8 mouse cellular contexts compared by ENCODE assay signal in the genomic region with DNA sequence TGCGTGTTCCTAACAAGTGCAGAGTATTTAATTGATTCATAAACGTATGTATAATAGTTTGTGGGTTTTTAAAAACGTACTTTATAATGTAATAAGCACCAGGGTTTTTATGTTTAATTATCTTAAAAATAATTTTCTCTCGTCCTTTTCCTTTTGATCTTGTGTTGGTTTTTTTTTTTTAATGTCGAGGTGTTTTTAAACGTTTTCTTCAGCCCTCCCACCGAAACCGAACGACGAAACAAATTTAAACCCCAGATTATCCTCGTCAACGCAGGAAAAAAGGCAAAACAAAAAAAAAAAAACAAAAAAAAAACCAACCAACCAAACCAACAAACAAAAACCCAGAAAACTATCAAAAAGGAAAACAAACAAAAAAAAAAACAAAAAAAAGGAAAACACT. TPM values are rescaled to one million over a fixed set of nuclear protein-coding genes. Genes with fewer than 3 reads are reported as not detected.
DNase-seq lines count a peak whose midpoint lies in the region; ATAC-seq lines count a peak whose summit lies in the region.

No protein-coding gene starts in this region.

- under 1% methylated on average over 12 of the region's 12 CpGs for WGBS in neural tube, embryonic 11.5 days
- under 1% methylated on average over 12 of the region's 12 CpGs for WGBS in liver, embryonic 12.5 days (ENCODE audit: insufficient replicate concordance)

- H3K9ac ChIP-seq in neural tube, embryonic 11.5 days (ENCODE audit: low read length), result no peak overlapping the region
- peak overlapping the region; percentile 97 for H3K9ac ChIP-seq in liver, embryonic 12.5 days

- H3K27ac ChIP-seq in neural tube, embryonic 11.5 days (ENCODE audit: low read depth, low read length), result no peak overlapping the region
- H3K27ac ChIP-seq in liver, embryonic 12.5 days, result peak overlapping the region; percentile 97

- H3K36me3 ChIP-seq in erythroblast, embryonic 14.5 days (ENCODE audit: control insufficient read depth), result peaks cover 33% of the 10 kb centered on the region
- H3K36me3 ChIP-seq in neural tube, embryonic 11.5 days (ENCODE audit: control insufficient read depth, insufficient read depth, low read length), result no peaks in the 10 kb centered on the region
- peaks cover 22% of the 10 kb centered on the region for H3K36me3 ChIP-seq in liver, embryonic 12.5 days

- DNase-seq in neural tube, embryonic 11.5 days (ENCODE audit: low spot score), result no peak
- no peak for DNase-seq in neural tube, embryonic 10.5 days (ENCODE audit: extremely low spot score, low spot score)
- DNase-seq in adrenal gland, postnatal 4 days (ENCODE audit: low spot score in 2 of 2), result no peak
- DNase-seq in urinary bladder, postnatal 10 days (ENCODE audit: low spot score), result no peak
- DNase-seq in layer of hippocampus, adult 8-10 months (ENCODE audit: low spot score in 2 of 2), result no peak

- H3K27me3 ChIP-seq in erythroblast, embryonic 14.5 days (ENCODE audit: control insufficient read depth), result peaks cover 40% of the 10 kb centered on the region
- peaks cover 89% of the 10 kb centered on the region for H3K27me3 ChIP-seq in neural tube, embryonic 11.5 days (ENCODE audit: control insufficient read depth, insufficient read depth, low read length)
- H3K27me3 ChIP-seq in liver, embryonic 12.5 days (replicated peaks), result peaks cover 41% of the 10 kb centered on the region

- H3K4me3 ChIP-seq in erythroblast, embryonic 14.5 days (replicated peaks), result peak overlapping the region; percentile 90
- H3K4me3 ChIP-seq in neural tube, embryonic 11.5 days (ENCODE audit: low read depth, low read length), result no peak overlapping the region
- peak overlapping the region; percentile 83 for H3K4me3 ChIP-seq in liver, embryonic 12.5 days

- ATAC-seq in erythroblast, adult 5-6 weeks (replicated peaks; ENCODE audit: low FRiP score, poor library complexity, severe bottlenecking), result no peak
- ATAC-seq in neural tube, embryonic 11.5 days (ENCODE audit: insufficient read depth, low FRiP score, low TSS enrichment), result no peak
- no peak for ATAC-seq in liver, embryonic 12.5 days

- H3K4me1 ChIP-seq in erythroblast, embryonic 14.5 days (ENCODE audit: control insufficient read depth), result peaks cover 80% of the 10 kb centered on the region
- H3K4me1 ChIP-seq in neural tube, embryonic 11.5 days (ENCODE audit: control insufficient read depth, insufficient read depth, low read length), result peaks cover 25% of the 10 kb centered on the region
- peaks cover 72% of the 10 kb centered on the region for H3K4me1 ChIP-seq in liver, embryonic 12.5 days

- peak overlapping the region; percentile 27 for H3K4me2 ChIP-seq in neural tube, embryonic 11.5 days (ENCODE audit: low read depth)
- H3K4me2 ChIP-seq in liver, embryonic 12.5 days, result peak overlapping the region; percentile 96

- no peaks in the 10 kb centered on the region; the same call in 1 of the 2 replicates for H3K9me3 ChIP-seq in erythroblast, embryonic 14.5 days (ENCODE audit: control insufficient read depth, low read length)
- no peaks in the 10 kb centered on the region for H3K9me3 ChIP-seq in neural tube, embryonic 11.5 days (ENCODE audit: control insufficient read depth, low read length)
- no peaks in the 10 kb centered on the region for H3K9me3 ChIP-seq in liver, embryonic 12.5 days (replicated peaks)

RNA-seq across cellular contexts. Expression of a gene that starts 4.7 kb away (rescaled TPM):
- polyA plus RNA-seq in erythroblast, embryonic 14.5 days (2012), result 61.4 and 62.8 TPM in 2 replicates
- 37.4 and 40.3 TPM in 2 replicates for total RNA-seq in erythroblast, adult 5-6 weeks (2015; ENCODE audit: low replicate concordance)
- total RNA-seq in erythroblast, adult 5-6 weeks (2017; ENCODE audit: low replicate concordance), result 43.1 and 44.2 TPM in 2 replicates
- 4.6 and 5.3 TPM in 2 replicates for polyA plus RNA-seq in neural tube, embryonic 11.5 days (2014; fragmentation: Nextera tagmentation; extraction: Ambion mirVana)
- polyA plus RNA-seq in liver, embryonic 12.5 days (2016; fragmentation: Nextera tagmentation; extraction: Ambion mirVana), result 82.3 and 83.1 TPM in 2 replicates
- 1 to 10 TPM; 6.5 to 7.2 TPM for total RNA-seq in adrenal gland, postnatal 4 days (2021)
- 1 to 10 TPM; 2.6 to 7.2 (median 4.8) TPM for total RNA-seq in layer of hippocampus, adult 8-10 months (2022)

RNA-seq across cellular contexts. Expression of a gene that starts 16.8 kb away (rescaled TPM):
- 11.0 and 11.9 TPM in 2 replicates for polyA plus RNA-seq in erythroblast, embryonic 14.5 days (2012)
- total RNA-seq in erythroblast, adult 5-6 weeks (2015; ENCODE audit: low replicate concordance), result 7.9 and 18.1 TPM in 2 replicates
- 3.6 and 12.9 TPM in 2 replicates for total RNA-seq in erythroblast, adult 5-6 weeks (2017; ENCODE audit: low replicate concordance)
- polyA plus RNA-seq in neural tube, embryonic 11.5 days (2014; fragmentation: Nextera tagmentation; extraction: Ambion mirVana), result 0.84 and 1.8 TPM in 2 replicates
- 11.0 and 12.0 TPM in 2 replicates for polyA plus RNA-seq in liver, embryonic 12.5 days (2016; fragmentation: Nextera tagmentation; extraction: Ambion mirVana)
- total RNA-seq in adrenal gland, postnatal 4 days (2021), result 1 to 10 TPM; 1.2 TPM
- total RNA-seq in layer of hippocampus, adult 8-10 months (2022), result not detected

RNA-seq across cellular contexts. Expression of a gene that starts 18.3 kb away (rescaled TPM):
- 7.0 and 8.5 TPM in 2 replicates for polyA plus RNA-seq in erythroblast, embryonic 14.5 days (2012)
- total RNA-seq in erythroblast, adult 5-6 weeks (2015; ENCODE audit: low replicate concordance), result 12.7 and 19.9 TPM in 2 replicates
- total RNA-seq in erythroblast, adult 5-6 weeks (2017; ENCODE audit: low replicate concordance), result 8.2 and 13.1 TPM in 2 replicates
- polyA plus RNA-seq in neural tube, embryonic 11.5 days (2014; fragmentation: Nextera tagmentation; extraction: Ambion mirVana), result 26.2 and 27.0 TPM in 2 replicates
- polyA plus RNA-seq in liver, embryonic 12.5 days (2016; fragmentation: Nextera tagmentation; extraction: Ambion mirVana), result 12.5 and 12.9 TPM in 2 replicates
- 10 to 100 TPM; 88.9 to 89.0 TPM for total RNA-seq in adrenal gland, postnatal 4 days (2021)
- total RNA-seq in layer of hippocampus, adult 8-10 months (2022), result 10 to 100 TPM; 86.2 to 91.2 (median 87.6) TPM

RNA-seq across cellular contexts. Expression of a gene that starts 19.9 kb away (rescaled TPM):
- 8.9 and 9.0 TPM in 2 replicates for polyA plus RNA-seq in erythroblast, embryonic 14.5 days (2012)
- 9.8 and 16.9 TPM in 2 replicates for total RNA-seq in erythroblast, adult 5-6 weeks (2015; ENCODE audit: low replicate concordance)
- 18.3 and 21.5 TPM in 2 replicates for total RNA-seq in erythroblast, adult 5-6 weeks (2017; ENCODE audit: low replicate concordance)
- 60.4 and 60.6 TPM in 2 replicates for polyA plus RNA-seq in neural tube, embryonic 11.5 days (2014; fragmentation: Nextera tagmentation; extraction: Ambion mirVana)
- 57.3 and 62.0 TPM in 2 replicates for polyA plus RNA-seq in liver, embryonic 12.5 days (2016; fragmentation: Nextera tagmentation; extraction: Ambion mirVana)
- 100 to 1,000 TPM; 122 to 124 TPM for total RNA-seq in adrenal gland, postnatal 4 days (2021)
- total RNA-seq in layer of hippocampus, adult 8-10 months (2022), result 100 to 1,000 TPM in 2 of 4 experiments, 10 to 100 TPM in 2; 91.6 to 133 (median 103) TPM

RNA-seq across cellular contexts. Expression of a gene that starts 43.3 kb away (rescaled TPM):
- 17.2 and 18.5 TPM in 2 replicates for polyA plus RNA-seq in erythroblast, embryonic 14.5 days (2012)
- 17.8 and 22.9 TPM in 2 replicates for total RNA-seq in erythroblast, adult 5-6 weeks (2015; ENCODE audit: low replicate concordance)
- 9.2 and 14.8 TPM in 2 replicates for total RNA-seq in erythroblast, adult 5-6 weeks (2017; ENCODE audit: low replicate concordance)
- 71.6 and 79.4 TPM in 2 replicates for polyA plus RNA-seq in neural tube, embryonic 11.5 days (2014; fragmentation: Nextera tagmentation; extraction: Ambion mirVana)
- 36.4 and 37.4 TPM in 2 replicates for polyA plus RNA-seq in liver, embryonic 12.5 days (2016; fragmentation: Nextera tagmentation; extraction: Ambion mirVana)
- 10 to 100 TPM; 35.1 to 35.3 TPM for total RNA-seq in adrenal gland, postnatal 4 days (2021)
- 10 to 100 TPM in 1 of 4 experiments, 1 to 10 TPM in 3; 7.0 to 10.2 (median 9.3) TPM for total RNA-seq in layer of hippocampus, adult 8-10 months (2022)

Comparison
In these comparisons a context has a peak if more than half of its experiments do, and no peak if none do; other contexts are left out.
1. RNA of a gene that starts 4.7 kb away (total RNA-seq): 37.4 to 44.2 TPM in erythroblast, adult 5-6 weeks; 6.5 to 7.2 TPM in adrenal gland, postnatal 4 days and 2.6 to 7.2 TPM in layer of hippocampus, adult 8-10 months; every median in the first group is over 4 times any median in the second.
2. RNA of a gene that starts 18.3 kb away (total RNA-seq): 88.9 to 89.0 TPM in adrenal gland, postnatal 4 days and 86.2 to 91.2 TPM in layer of hippocampus, adult 8-10 months; 8.2 to 19.9 TPM in erythroblast, adult 5-6 weeks; every median in the first group is over 4 times any median in the second.